Mouse (Mus musculus): Measurements from ENCODE around the gene Grin2d.

GRCm38 (mm10) chr7:45819843-45820242, 58.3 kb downstream of the Grin2d start:
- TF ChIP-seq POLR2A (IDR thresholded peaks at IDR 0.05; ENCODE audit: borderline replicate concordance, extremely low read depth, low read depth, low read length) = no peak
- no peak for TF ChIP-seq CTCF (IDR thresholded peaks at IDR 0.05; ENCODE audit: insufficient read depth, low read length)
